Mouse (Mus musculus) 3134 (cell line): ENCODE measurements at regions not wholly inside any gene's neighbourhood (a gene's known extent, or its start where the extent isn't known, plus 50 kb on each side); places are given as distances from the start of the nearest gene placed in this dataset.

ENCODE experiments used
- DNase-seq: peaks from one replicate; pipeline ENCODE4 v3.0.0-alpha.2; 2011; ENCODE audit warnings: low spot score; ENCODE audit not compliant: insufficient read length; ENCODE audit errors: extremely low read depth

- DNase-seq = no peak
Observed at GRCm38 (mm10) chr1:57266695-57267094, 110.7 kb upstream of the 1700066M21Rik start.

- no peak for DNase-seq
Observed at GRCm38 (mm10) chr1:57267851-57268250, 109.6 kb upstream of the 1700066M21Rik start.

- peak; percentile 11 for DNase-seq
Observed at GRCm38 (mm10) chr1:57269679-57270354, 107.6 kb upstream of the 1700066M21Rik start.

- DNase-seq = no peak
Observed at GRCm38 (mm10) chr1:57272593-57272992, 104.8 kb upstream of the 1700066M21Rik start.

GRCm38 (mm10) chr1:57281549-57281948, 95.9 kb upstream of the 1700066M21Rik start:
- no peak for DNase-seq

- no peak for DNase-seq
Observed at GRCm38 (mm10) chr1:57296186-57296585, 81.2 kb upstream of the 1700066M21Rik start.

- DNase-seq = no peak
Observed at GRCm38 (mm10) chr1:57298557-57298956, 78.9 kb upstream of the 1700066M21Rik start.

GRCm38 (mm10) chr1:57301260-57301979, 76.0 kb upstream of the 1700066M21Rik start:
- DNase-seq = no peak

GRCm38 (mm10) chr1:57301980-57302331, 75.5 kb upstream of the 1700066M21Rik start:
- no peak for DNase-seq

GRCm38 (mm10) chr1:57304757-57305156, 72.7 kb upstream of the 1700066M21Rik start:
- no peak for DNase-seq

GRCm38 (mm10) chr1:57322535-57322934, 54.9 kb upstream of the 1700066M21Rik start:
- DNase-seq = no peak

- DNase-seq = no peak
Observed at GRCm38 (mm10) chr1:57323118-57323517, 54.3 kb upstream of the 1700066M21Rik start.

GRCm38 (mm10) chr1:57325585-57326165, 51.7 kb upstream of the 1700066M21Rik start:
- no peak for DNase-seq
